Mouse (Mus musculus): Measurements from ENCODE around the gene Sipa1l3. TPM values are rescaled to one million over a fixed set of nuclear protein-coding genes. Genes with fewer than 3 reads are reported as not detected.

Sipa1l3 gene
- polyA plus RNA-seq, 1 experiment from 2014 or later: 17.4 TPM

DNA sequence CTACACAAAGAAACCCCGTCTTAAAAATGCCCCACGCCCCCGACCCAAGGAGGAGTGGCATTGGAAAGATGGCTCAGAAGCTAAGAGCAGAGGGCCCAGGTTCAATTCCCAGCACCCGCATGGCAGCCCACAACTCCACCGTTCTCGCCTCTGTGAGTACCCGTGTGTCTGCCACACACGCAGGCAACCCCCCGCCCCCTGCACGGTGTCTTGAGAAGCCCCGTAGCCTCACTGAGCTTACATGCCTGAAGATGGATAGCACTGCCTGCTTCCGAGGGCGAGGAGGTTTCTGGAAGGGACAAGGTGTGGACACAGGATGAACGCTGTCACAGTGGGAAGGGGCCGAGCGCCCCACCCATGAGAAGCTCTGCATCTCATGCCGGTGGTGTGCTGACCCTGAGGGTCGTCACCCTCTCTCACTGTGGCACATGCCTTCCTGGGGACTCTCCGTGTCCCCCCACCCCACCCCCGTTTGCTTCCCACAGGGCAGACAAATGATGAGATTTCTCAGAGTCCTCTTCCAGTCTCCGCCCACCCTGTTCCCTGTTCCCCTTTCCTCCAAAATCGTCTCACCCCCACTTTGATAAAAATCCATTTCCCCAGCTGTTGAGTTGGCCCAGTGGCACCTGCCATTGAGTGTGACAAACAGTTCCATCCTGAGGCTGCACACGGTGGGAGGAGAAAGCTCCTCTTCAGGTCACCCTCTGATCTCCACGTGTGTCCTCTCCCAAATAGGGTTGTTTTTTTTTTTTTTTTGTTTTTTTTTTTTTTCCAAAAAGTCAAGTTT is 222.4 kb downstream of the Sipa1l3 start:
- no peak overlapping the region for H3K9ac ChIP-seq (ENCODE audit: low read depth, low read length)
- WGBS: 81% methylated on average over 24 of the region's 24 CpGs
- H3K4me3 ChIP-seq (ENCODE audit: low read length): no peak overlapping the region
- H3K4me2 ChIP-seq (replicated peaks; ENCODE audit: low read depth, low read length): no peak overlapping the region
- no peaks in the 10 kb centered on the region for H3K9me3 ChIP-seq (ENCODE audit: control insufficient read depth, low read length)
- no peaks in the 10 kb centered on the region for H3K27me3 ChIP-seq (ENCODE audit: control insufficient read depth, insufficient read depth, low read length)
- H3K4me1 ChIP-seq (ENCODE audit: control insufficient read depth, insufficient read depth, low read length): peaks cover 26% of the 10 kb centered on the region
- no peak for ATAC-seq (ENCODE audit: low FRiP score, low TSS enrichment)
- H3K27ac ChIP-seq (ENCODE audit: low read depth, low read length): no peak overlapping the region
- H3K36me3 ChIP-seq (ENCODE audit: control insufficient read depth, insufficient read depth, low read length): no peaks in the 10 kb centered on the region

GRCm38 (mm10) chr7:29294111-29294761 is 224.2 kb downstream of the Sipa1l3 start:
- Histone ChIP-seq H3K4me3 (ENCODE audit: low read length) (no peak overlapping the region), H3K9ac (ENCODE audit: low read depth, low read length) (no peak overlapping the region), H3K27ac (ENCODE audit: low read depth, low read length) (no peak overlapping the region), H3K4me1 (ENCODE audit: control insufficient read depth, insufficient read depth, low read length) (peaks cover 38% of the 10 kb centered on the region), H3K36me3 (ENCODE audit: control insufficient read depth, insufficient read depth, low read length) (no peaks in the 10 kb centered on the region), H3K9me3 (ENCODE audit: control insufficient read depth, low read length) (no peaks in the 10 kb centered on the region), H3K4me2 (replicated peaks; ENCODE audit: low read depth, low read length) (no peak overlapping the region), H3K27me3 (ENCODE audit: control insufficient read depth, insufficient read depth, low read length) (no peaks in the 10 kb centered on the region)
- 72% methylated on average over 13 of the region's 13 CpGs for WGBS
- no peak for ATAC-seq (ENCODE audit: low FRiP score, low TSS enrichment)

DNA sequence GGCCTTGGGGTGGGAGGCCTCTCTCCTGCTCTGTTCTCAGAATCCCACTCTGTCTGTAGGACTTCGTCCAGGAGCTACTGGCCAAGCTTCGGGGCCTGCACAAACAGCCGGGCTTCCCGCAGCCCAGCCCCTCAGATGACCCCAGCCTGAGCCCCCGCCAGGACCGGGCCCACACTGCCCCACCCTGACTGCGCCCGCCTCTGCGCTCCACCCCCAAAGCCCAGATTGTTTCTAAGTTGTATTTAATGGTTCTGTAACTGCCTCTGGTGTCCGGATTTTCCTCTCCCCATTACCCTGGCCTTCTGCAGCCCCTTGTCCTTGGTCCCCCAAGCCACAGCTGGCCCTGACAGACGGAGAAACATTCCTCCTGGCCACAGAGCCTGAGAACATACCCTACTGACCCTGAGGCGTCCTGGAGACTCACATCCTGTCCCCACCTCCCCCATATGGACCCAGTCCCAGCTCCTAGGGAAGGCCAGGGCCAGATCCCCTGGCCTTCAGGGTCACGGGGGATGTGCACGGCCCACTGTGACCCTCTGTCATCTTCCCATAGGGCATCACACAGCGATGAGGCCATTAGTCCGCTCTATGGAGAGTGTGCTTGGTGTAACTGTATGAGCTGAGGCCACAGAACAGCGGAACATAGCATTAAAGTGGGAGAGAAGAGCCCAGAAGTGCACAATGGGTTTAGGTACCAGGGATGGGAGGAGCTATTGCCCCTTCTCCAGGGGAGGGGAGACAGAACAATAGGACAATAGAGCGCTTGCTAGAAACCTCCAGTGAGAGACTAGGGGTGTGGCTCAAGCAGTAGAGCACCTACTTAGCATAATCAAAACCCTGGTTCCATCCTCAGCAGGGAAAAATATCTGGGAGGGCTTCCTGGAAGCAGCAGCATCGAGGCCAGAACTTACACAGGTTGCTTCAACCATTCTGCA is 225.0 kb downstream of the Sipa1l3 start:
- ATAC-seq (ENCODE audit: low FRiP score, low TSS enrichment): peak; percentile 14; the same call in 1 of the 2 replicates
- H3K9ac ChIP-seq (ENCODE audit: low read depth, low read length): no peak overlapping the region
- no peaks in the 10 kb centered on the region for H3K36me3 ChIP-seq (ENCODE audit: control insufficient read depth, insufficient read depth, low read length)
- H3K27ac ChIP-seq (ENCODE audit: low read depth, low read length): peak overlapping the region; percentile 80
- 23% methylated on average over 19 of the region's 19 CpGs for WGBS
- no peaks in the 10 kb centered on the region for H3K9me3 ChIP-seq (ENCODE audit: control insufficient read depth, low read length)
- peaks cover 44% of the 10 kb centered on the region for H3K4me1 ChIP-seq (ENCODE audit: control insufficient read depth, insufficient read depth, low read length)
- no peak overlapping the region for H3K4me3 ChIP-seq (ENCODE audit: low read length)
- no peak overlapping the region for H3K4me2 ChIP-seq (replicated peaks; ENCODE audit: low read depth, low read length)
- no peaks in the 10 kb centered on the region; the same call in 1 of the 2 replicates for H3K27me3 ChIP-seq (ENCODE audit: control insufficient read depth, insufficient read depth, low read length)

- 18% methylated on average over 8 of the region's 8 CpGs for WGBS
- no peaks in the 10 kb centered on the region for H3K9me3 ChIP-seq (ENCODE audit: control insufficient read depth, low read length)
- H3K36me3 ChIP-seq (ENCODE audit: control insufficient read depth, insufficient read depth, low read length): no peaks in the 10 kb centered on the region
- H3K4me3 ChIP-seq (ENCODE audit: low read length): no peak overlapping the region
- peaks cover 44% of the 10 kb centered on the region for H3K4me1 ChIP-seq (ENCODE audit: control insufficient read depth, insufficient read depth, low read length)
- H3K4me2 ChIP-seq (replicated peaks; ENCODE audit: low read depth, low read length): peak overlapping the region; percentile 22
- H3K27ac ChIP-seq (ENCODE audit: low read depth, low read length): peak overlapping the region; percentile 80
- H3K27me3 ChIP-seq (ENCODE audit: control insufficient read depth, insufficient read depth, low read length): no peaks in the 10 kb centered on the region; the same call in 1 of the 2 replicates
- no peak for ATAC-seq (ENCODE audit: low FRiP score, low TSS enrichment)
- no peak overlapping the region for H3K9ac ChIP-seq (ENCODE audit: low read depth, low read length)
These were observed 225.9 kb downstream of the Sipa1l3 start for GRCm38 (mm10) chr7:29292458-29293098.

- Histone ChIP-seq H3K4me2 (replicated peaks; ENCODE audit: low read depth, low read length) (peak overlapping the region; percentile 87), H3K4me1 (ENCODE audit: control insufficient read depth, insufficient read depth, low read length) (peaks cover 44% of the 10 kb centered on the region), H3K9ac (ENCODE audit: low read depth, low read length) (no peak overlapping the region), H3K9me3 (ENCODE audit: control insufficient read depth, low read length) (no peaks in the 10 kb centered on the region), H3K36me3 (ENCODE audit: control insufficient read depth, insufficient read depth, low read length) (no peaks in the 10 kb centered on the region), H3K4me3 (ENCODE audit: low read length) (no peak overlapping the region), H3K27me3 (ENCODE audit: control insufficient read depth, insufficient read depth, low read length) (peaks cover 3% of the 10 kb centered on the region), H3K27ac (ENCODE audit: low read depth, low read length) (peak overlapping the region; percentile 80; the same call in 1 of the 2 replicates)
- 6% methylated on average over 6 of the region's 7 CpGs for WGBS
- ATAC-seq (ENCODE audit: low FRiP score, low TSS enrichment): peak; percentile 24; the same call in 1 of the 2 replicates
These were observed 226.6 kb downstream of the Sipa1l3 start for GRCm38 (mm10) chr7:29291616-29292457.

DNA sequence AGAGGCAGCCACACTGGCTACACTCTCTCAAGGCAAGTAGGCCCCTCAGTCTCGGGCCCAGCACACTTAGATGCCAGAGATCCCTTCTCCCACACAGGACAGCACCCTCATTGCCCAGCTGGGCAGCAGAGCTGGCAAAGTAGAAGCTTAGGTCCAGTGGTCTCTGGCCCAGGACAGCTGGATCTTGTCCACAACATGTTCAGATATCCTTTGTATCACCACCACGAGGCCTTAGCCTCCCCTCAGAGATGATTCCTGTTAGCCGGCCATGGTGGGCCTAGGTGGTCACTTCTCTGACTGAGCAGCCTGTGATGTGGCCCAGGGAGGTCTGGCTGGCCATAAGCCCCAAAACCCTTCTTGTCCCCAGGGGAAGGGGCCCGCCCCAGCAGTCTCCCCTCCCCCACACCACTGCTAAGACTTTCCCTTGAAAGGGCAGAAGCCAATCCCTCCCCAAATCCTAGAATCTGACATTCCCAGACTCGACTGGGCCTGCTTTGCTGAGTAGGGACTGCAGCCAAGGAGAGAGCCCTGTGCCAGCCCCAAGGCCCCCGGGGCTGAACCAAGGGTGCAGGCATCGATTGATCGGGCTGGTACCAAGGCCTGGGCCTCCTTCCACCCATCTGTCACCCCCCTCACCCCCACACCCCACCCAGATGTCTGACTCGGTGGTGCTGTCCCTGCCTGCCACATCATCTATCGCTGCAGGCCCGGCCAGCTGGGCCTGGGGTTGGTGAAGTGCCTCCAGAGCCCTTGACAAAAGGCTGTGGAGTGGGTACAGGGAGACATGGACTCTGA is 227.6 kb downstream of the Sipa1l3 start:
- Histone ChIP-seq H3K27me3 (ENCODE audit: control insufficient read depth, insufficient read depth, low read length) (peaks cover 3% of the 10 kb centered on the region), H3K4me1 (ENCODE audit: control insufficient read depth, insufficient read depth, low read length) (peaks cover 44% of the 10 kb centered on the region), H3K27ac (ENCODE audit: low read depth, low read length) (peak overlapping the region; percentile 42; the same call in 1 of the 2 replicates), H3K9me3 (ENCODE audit: control insufficient read depth, low read length) (no peaks in the 10 kb centered on the region), H3K9ac (ENCODE audit: low read depth, low read length) (peak overlapping the region; percentile 28; the same call in 1 of the 2 replicates), H3K36me3 (ENCODE audit: control insufficient read depth, insufficient read depth, low read length) (no peaks in the 10 kb centered on the region), H3K4me3 (ENCODE audit: low read length) (peak overlapping the region; percentile 56; the same call in 1 of the 2 replicates), H3K4me2 (replicated peaks; ENCODE audit: low read depth, low read length) (peak overlapping the region; percentile 87)
- WGBS: 26% methylated on average over 11 of the region's 11 CpGs
- no peak for ATAC-seq (ENCODE audit: low FRiP score, low TSS enrichment)

DNA sequence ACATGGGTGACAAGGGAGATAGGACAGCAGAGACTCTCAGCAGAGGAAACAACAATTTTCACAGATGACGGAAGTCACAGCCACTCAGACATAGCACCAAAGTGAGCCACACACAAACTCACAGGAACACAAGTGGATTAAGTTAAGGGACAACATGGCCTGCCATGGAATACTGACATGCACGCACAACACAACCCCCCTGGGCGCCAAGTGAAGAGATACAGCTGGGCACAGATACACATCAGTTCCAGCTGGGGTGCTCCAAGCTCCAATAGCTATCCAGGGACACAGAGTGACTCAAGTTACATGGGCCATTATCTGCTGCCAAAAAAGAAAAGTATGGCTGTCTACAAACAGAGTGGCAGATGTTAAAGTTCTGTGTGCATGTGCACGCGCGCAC is 228.6 kb downstream of the Sipa1l3 start:
- Histone ChIP-seq H3K27ac (ENCODE audit: low read depth, low read length) (peak overlapping the region; percentile 70), H3K4me1 (ENCODE audit: control insufficient read depth, insufficient read depth, low read length) (peaks cover 44% of the 10 kb centered on the region), H3K4me2 (replicated peaks; ENCODE audit: low read depth, low read length) (peak overlapping the region; percentile 87), H3K36me3 (ENCODE audit: control insufficient read depth, insufficient read depth, low read length) (no peaks in the 10 kb centered on the region), H3K9ac (ENCODE audit: low read depth, low read length) (peak overlapping the region; percentile 47; the same call in 1 of the 2 replicates), H3K4me3 (ENCODE audit: low read length) (peak overlapping the region; percentile 56), H3K27me3 (ENCODE audit: control insufficient read depth, insufficient read depth, low read length) (peaks cover 7% of the 10 kb centered on the region), H3K9me3 (ENCODE audit: control insufficient read depth, low read length) (no peaks in the 10 kb centered on the region)
- ATAC-seq (ENCODE audit: low FRiP score, low TSS enrichment): no peak
- WGBS: 52% methylated on average over 6 of the region's 6 CpGs

All from kidney, embryonic 14.5 days (tissue).